Mouse (Mus musculus) small intestine, adult 2 months (tissue): ENCODE data around the gene Prtn3.

ENCODE experiments used
- CTCF ChIP-seq: fragments of 200-500 bp; IDR thresholded peaks from 2 replicates; pipeline ENCODE4 v1.5.1; 2012; ENCODE audit warnings: low read depth, mild to moderate bottlenecking, control low read depth, inconsistent platforms, low read length, moderate library complexity, mixed read lengths; ENCODE audit not compliant: insufficient replicate concordance, insufficient read length; ENCODE audit errors: extremely low read depth
- POLR2A ChIP-seq: fragments of 200-500 bp; IDR thresholded peaks from 2 replicates; pipeline ENCODE4 v1.6.1; 2012; ENCODE audit warnings: low read depth, mild to moderate bottlenecking, control low read depth, inconsistent platforms, low read length, moderate library complexity

- TF ChIP-seq CTCF, result no peak
- no peak for TF ChIP-seq POLR2A
These were observed 40.8 kb downstream of the Prtn3 start for GRCm38 (mm10) chr10:79914948-79915596.
